Mouse (Mus musculus) spleen, adult 12 weeks (tissue): Measurements from ENCODE around the gene Olfr1412.

Experiments used
- DNase-seq: peaks from one replicate; pipeline ENCODE4 v3.0.0; 2022; ENCODE audit warnings: low spot score

Gene Olfr1412

DNA sequence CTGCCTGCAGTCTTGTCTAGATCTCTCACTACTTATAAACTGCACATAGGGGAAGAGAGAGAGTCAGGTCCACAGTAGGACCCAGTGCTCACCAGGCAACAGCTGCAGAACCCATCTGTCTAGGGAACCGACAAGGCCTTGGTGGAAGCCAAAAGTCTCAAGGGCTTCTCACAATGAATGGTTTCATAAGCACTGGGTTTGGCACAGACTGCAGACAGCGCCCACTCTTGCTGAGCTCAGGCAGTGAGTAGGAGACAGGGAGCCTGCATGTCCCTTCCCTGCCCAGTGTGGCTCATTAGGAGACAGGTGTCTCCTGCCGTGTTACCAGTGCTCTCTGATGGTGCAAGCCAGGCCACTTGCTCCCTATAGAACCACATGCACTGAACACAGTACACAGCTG lies 52.6 kb downstream of the Olfr1412 start:
- no peak for DNase-seq

- no peak for DNase-seq
These were observed 53.2 kb downstream of the Olfr1412 start for GRCm38 (mm10) chr1:92638736-92639135.

DNA sequence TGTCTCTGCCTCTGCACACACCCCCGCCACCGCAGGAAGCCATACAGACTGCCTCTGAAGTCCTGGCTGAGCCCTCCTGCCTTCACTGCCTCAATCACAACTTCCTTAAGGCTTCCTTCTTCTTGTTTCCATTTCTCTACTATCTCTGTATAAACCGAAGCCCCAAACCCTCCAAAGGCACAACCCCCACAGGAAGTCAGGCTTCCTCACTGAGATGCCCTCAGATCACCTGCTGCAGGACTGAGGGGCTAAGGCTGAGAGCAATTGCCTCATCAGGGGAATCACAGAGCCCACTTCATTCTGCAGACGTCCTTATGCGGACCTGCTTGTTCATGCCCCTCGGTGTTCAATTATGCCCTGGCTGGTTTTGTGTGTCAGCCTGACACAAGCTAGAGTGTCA lies 54.8 kb downstream of the Olfr1412 start:
- DNase-seq: no peak
